Mouse (Mus musculus) brain, embryonic 14.5 days (tissue): ENCODE results near the gene Ush2a. TPM values are rescaled to one million over a fixed set of nuclear protein-coding genes. Genes with fewer than 3 reads are reported as not detected.

Experiments
- DNase-seq: peaks from one replicate; pipeline ENCODE4 v3.0.0-alpha.2; 2011; ENCODE audit warnings: low read depth
- CTCF ChIP-seq: fragments of 200-500 bp; IDR thresholded peaks from 2 replicates; pipeline ENCODE4 v1.5.1; 2012; ENCODE audit warnings: inconsistent platforms, mild to moderate bottlenecking, moderate library complexity, borderline replicate concordance; ENCODE audit not compliant: insufficient read depth, insufficient read length; ENCODE audit errors: extremely low read depth
- POLR2A ChIP-seq: fragments of 200-500 bp; IDR thresholded peaks from 2 replicates; pipeline ENCODE4 v1.6.1; 2012; ENCODE audit warnings: mild to moderate bottlenecking, inconsistent platforms, borderline replicate concordance; ENCODE audit not compliant: poor library complexity, insufficient read depth, insufficient read length, severe bottlenecking; ENCODE audit errors: extremely low read depth
- polyA plus RNA-seq: library from polyadenylated mRNA; depleted of rRNA; stranded (reverse); fragments of >200 nt; gene quantifications from 2 replicates; pipeline ENCODE4 v1.2.3, GENCODE M21; 2012

Gene Ush2a
- polyA plus RNA-seq, 1 experiment, result 0.29 TPM

DNA sequence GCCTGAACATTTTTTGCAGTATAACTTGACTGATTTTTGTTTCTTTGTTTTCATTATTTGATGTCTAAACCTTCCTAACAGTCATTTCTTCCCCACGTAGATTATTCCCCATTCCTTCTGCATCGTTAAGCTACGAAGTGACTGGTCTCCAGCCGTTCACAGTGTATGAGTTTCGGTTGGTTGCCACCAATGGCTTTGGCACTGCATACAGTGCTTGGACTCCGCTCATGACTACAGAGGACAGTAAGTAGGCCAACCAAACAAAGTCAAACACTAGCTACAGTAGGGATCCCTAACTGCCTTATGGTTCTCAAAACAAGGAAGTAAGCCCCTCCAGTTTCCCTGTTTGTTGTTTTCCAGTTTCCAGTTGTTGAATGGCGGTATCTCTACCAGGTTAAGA is 453.1 kb downstream of the Ush2a start:
- no peak for DNase-seq
- TF ChIP-seq CTCF (no peak), POLR2A (no peak)

DNA sequence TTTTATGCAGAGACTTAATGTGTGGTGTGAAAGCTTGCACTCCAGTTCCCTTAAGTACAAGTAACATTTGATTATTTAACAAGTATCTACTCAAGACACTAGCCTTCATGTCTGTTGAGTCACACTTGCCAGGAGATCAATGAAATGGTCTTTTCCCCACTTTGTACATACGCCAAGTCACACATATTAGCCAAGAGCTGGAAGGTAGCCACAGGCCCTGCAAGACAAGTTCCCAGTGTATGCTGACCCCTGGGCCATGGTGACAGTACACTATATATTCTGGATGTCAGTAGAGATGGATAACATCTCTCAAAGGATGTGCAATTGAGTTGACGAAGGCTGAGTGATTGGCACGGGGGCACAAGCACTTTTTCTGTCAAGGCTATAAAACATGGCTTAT is 455.1 kb downstream of the Ush2a start:
- no peak for TF ChIP-seq CTCF
- no peak for DNase-seq

DNA sequence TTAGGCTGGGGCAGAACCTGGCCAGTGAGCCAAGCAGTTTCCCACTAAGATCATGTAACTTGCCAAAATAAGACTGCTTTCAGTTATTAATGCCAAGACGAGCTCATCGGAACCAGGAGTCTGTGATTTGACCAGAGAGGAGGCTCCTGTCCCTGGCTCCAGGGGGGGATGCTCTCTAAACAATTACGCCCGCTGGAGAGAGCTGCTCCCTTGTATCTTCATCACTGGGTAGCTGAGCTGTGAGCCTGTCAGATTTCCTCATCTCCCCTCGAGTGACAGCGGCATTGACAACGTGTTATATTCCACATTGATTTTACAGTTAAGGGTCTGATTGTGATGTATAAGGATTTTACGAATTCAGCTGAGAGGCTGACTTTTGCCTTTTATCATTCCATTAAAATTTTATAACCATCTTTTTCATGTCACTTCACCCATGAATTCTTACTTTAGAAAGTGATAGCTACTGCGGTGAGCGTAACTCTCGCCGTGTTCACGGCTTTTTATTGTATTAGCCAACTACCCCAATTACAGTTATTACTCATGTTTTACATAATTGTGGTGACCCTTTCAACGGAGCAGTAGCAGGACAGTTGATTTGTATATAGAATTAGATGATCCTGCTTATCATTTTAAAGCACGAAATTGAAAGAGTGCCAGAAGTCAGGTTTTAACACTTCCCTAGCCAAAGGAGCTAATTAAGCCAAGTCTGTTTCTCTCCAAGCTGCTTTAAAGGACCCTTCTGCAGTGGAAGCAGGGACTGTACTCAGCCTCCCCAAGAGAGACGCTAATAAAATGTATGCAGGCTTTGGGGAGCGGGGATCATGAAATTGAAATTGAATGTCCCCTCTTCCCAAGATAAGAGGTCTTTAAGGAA is 463.5 kb downstream of the Ush2a start:
- TF ChIP-seq POLR2A (no peak), CTCF (no peak)
- peak; percentile 66 for DNase-seq

DNA sequence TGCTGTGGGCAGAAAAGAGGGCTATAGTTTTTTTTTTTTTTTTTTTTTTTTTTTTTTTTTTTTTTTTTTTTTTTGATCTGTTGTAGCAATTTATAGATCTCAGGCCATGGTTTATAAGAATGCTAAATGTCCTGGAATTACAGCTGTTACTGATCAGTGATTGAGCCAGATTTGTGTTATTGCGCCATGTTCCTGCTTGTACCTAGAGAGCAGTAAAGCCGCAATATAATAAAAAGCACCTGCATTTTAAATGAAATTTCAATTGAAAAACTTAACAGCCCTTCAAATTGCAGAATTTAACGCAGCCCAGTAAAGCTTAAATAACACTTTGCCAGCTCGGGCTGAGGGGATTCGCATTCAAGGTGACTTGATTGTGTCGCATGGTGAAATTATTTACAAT is 465.1 kb downstream of the Ush2a start:
- DNase-seq, result peak; percentile 21

DNA sequence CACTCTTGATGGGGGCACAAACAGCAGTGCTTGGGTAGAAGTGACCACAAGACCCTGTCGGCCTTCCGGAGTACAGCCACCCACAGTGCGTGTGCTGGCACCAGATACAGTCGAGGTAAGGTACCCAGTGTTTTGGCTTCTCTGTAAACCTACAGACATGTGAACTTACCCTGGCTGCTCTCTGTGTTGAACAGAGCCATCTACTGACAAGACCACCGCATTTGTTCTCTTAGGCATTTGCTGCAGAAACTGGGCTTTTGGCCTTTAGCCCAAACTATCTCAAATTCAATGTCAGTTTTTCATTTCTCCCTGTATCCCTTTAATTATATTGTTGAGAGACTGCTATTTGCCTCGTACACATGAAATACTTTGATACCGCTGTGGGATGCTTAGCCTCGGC is 466.8 kb downstream of the Ush2a start:
- TF ChIP-seq POLR2A (no peak), CTCF (no peak; the same call in 1 of the 2 replicates)
- DNase-seq, result peak; percentile 83

More for the DNA sequence above, 465.1 kb downstream of the Ush2a start:
- TF ChIP-seq POLR2A (no peak), CTCF (no peak)

DNA sequence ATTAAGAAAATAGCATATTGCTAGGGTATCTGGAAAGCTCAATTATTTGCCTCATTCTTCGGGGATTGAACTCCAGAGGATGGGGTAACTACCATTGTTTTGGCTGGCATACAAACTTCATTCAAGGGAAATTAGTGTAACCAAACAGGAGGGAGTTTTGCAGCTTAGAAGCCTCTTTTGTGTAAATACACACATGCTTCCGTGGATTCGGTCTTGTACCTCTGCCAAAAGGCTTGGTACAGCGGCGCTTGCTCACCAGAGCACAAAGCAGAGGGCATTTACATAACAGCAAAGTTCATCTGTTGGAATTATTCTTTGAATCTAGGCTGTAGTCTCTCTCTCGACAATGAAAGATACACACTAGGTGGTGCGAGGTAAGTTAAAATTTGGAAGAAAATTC is 467.4 kb downstream of the Ush2a start:
- DNase-seq, result peak; percentile 96
- TF ChIP-seq POLR2A, result no peak

DNA sequence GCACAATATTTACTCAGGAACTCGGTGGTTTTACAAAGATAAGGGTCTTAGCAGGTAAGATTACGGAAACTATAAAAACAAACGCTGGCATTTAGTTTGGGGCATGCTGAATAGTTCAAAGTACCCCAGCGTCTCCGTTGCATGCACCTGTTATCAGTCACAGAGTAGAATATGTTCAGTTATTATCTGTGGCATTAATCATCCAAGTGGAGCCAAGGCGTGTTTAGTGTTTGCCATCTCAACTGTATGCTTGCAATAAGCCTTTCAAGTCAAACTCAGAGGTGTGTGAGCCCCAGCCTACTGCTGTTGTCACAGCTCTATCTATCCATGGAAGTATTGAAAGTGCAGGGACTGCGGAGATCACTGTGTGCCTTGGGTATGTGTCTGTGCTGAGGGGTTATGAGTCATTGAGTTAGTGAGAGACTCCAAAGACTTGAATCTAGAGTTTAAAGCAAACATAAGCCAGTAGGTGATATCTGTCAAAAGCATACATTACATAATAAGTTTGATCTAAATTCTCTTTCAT is 473.0 kb downstream of the Ush2a start:
- no peak for TF ChIP-seq CTCF
- no peak for TF ChIP-seq POLR2A
- no peak for DNase-seq

DNA sequence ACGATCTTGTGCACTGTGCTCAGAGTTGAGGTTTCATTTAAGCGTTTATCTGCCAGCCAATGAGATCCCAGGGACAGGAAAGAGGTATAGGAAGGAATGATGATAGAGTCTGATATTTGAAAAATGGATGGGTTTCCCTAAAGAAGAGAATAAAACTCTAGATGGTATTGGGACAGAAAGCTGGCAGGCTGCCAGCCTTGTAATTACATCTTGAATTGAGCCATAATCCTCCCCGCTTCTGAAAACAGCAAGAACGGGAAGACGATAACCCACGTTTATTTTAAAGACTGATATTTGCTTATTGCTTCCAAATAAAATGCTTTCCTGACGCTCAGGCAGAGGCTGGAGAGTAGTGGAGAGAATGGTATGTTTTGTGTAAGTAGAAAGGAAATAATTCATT is 481.1 kb downstream of the Ush2a start:
- peak; percentile 73 for DNase-seq
- TF ChIP-seq POLR2A (no peak), CTCF (no peak)

DNA sequence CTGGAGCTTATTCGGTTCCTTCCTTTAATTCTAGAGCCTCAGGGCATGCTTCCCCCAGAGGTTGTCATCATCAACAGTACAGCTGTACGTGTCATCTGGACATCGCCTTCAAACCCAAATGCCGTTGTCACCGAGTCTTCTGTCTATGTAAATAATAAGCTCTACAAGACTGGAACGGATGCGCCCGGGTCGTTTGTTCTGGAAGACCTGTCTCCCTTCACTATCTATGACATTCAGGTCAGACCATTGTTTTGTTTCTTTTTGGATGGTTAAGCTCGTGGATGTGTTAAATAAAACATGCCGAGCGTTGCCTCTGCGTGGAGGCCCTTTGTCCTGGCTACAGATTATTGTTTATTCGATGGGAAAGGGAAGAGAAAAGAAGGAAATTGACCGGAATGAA is 493.2 kb downstream of the Ush2a start:
- TF ChIP-seq CTCF (no peak), POLR2A (no peak)
- no peak for DNase-seq

DNA sequence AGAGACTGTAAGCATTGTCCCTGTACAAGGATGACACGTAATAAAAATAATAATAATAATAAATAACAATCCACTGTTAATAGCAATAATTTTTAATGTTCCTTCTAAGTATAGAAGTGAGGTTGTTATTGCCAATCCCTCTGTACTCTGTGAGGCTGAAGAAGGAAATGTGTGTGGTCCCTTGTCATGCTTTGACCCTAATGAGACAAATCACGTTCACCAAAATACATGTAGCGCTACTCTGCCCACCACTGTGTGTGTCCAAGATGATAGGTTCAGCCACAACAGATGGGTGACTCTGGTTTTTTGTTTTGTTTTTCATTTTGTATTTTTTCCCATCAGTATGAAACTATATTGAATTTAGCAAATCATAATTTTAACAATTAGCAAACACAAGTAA is 498.7 kb downstream of the Ush2a start:
- TF ChIP-seq POLR2A (no peak), CTCF (no peak)
- no peak for DNase-seq

DNA sequence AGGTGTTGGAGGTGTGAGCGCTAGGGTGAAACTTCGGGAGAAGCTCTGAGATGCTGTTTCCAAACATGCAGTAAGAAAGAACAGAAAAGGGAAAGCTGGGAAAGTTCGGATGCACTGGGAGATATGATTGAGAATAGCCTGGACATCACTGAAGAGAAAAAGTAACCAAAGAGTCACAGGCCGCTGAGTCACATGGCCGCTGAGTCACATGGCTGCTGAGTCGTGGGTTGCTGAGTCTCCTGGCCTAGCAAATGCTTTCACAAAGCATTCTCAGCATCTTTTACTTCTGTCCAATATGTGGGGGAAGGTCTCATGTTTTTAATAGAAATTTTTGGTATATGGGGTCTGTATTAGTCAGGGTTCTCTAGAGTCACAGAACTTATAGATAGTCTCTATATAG is 500.6 kb downstream of the Ush2a start:
- DNase-seq, result no peak
- no peak for TF ChIP-seq POLR2A
- TF ChIP-seq CTCF, result no peak

DNA sequence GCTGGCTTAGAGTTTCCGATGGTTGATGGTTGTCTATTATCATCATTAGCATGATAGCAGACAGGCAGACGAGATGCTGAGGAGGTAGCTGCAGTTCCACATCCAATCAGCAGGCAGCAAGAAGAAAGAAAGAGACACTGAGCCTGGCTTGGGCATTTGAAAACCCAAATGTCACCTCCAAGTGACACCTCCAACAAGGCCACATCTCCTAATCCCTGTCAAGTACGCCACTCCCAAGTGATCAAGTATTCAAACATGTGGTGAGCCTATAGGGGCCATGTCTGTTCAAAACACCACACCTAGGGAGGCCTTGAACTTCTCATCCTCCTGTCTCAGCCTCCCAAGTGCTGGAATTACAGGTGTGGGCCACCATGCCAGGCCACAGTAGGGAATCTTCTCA is 501.9 kb downstream of the Ush2a start:
- no peak for DNase-seq
- TF ChIP-seq POLR2A, result no peak
- no peak for TF ChIP-seq CTCF
